Comparison of ENCODE assay signal across 1 mouse cellular context in the genomic region with DNA sequence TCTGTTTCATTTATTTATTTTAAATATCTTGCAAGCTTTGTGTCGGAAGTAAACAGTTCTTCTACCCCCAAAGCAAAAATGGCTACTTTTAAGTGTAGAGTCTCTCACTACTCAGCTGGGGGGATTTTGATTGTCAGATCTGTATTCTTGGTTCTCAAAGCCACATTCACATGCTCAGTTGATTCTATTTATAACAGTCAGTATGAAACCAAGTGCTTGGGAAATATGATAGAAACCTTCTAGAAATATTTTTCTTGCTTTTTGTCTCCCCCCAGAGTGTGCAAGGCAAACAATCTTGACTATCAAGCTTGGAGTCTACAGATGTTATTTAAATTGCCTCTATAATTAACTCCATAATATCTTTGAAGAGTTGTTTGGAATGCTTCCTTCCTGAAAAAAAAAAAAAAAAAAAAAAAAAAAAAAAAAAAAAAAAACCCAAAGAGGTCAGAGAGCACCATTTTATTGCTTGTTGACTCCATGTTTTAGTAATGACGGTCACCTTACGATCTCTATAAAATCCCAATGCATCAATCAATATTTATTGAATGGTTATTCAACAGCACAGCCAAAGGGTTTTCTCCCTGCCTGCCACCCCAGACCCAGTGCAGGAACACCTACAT.
TF ChIP-seq lines count a peak whose summit lies in the region.

No protein-coding gene starts in this region.

TF ChIP-seq in CH12.LX, 34 proteins besides CTCF, POLR2A, EP300 and RAD21:
- peak; percentile 90 for TF ChIP-seq MEF2A (IDR thresholded peaks at IDR 0.05; ENCODE audit: borderline replicate concordance, low read depth, low read length)
- no peak for TF ChIP-seq USF2 (conservative IDR thresholded peaks at IDR 0.05; ENCODE audit: low read depth, low read length)
- no peak for TF ChIP-seq PAX5 (IDR thresholded peaks at IDR 0.05; ENCODE audit: low read length)
- TF ChIP-seq TBP (conservative IDR thresholded peaks at IDR 0.05; ENCODE audit: low read depth, low read length): peak; percentile 54; the same call in 1 of the 2 replicates
- peak; percentile 62; the same call in 1 of the 2 replicates for TF ChIP-seq ETS1 (conservative IDR thresholded peaks at IDR 0.05; ENCODE audit: low read depth, low read length)
- TF ChIP-seq IRF4 (IDR thresholded peaks at IDR 0.05; ENCODE audit: low read depth, low read length): peak; percentile 50; the same call in 1 of the 2 replicates
- TF ChIP-seq CHD1 (IDR thresholded peaks at IDR 0.05; ENCODE audit: low read depth, low read length): peak; percentile 93; the same call in 1 of the 2 replicates
- TF ChIP-seq MAZ (IDR thresholded peaks at IDR 0.05; ENCODE audit: low read depth, low read length): no peak
- TF ChIP-seq ZNF384 (IDR thresholded peaks at IDR 0.05; ENCODE audit: low read depth, low read length): peak; percentile 97
- no peak for TF ChIP-seq GABPA (IDR thresholded peaks at IDR 0.05; ENCODE audit: insufficient replicate concordance, low read depth, low read length)
- TF ChIP-seq ZMIZ1 (IDR thresholded peaks at IDR 0.05; ENCODE audit: low read depth, low read length): no peak
- no peak for TF ChIP-seq USF1 (IDR thresholded peaks at IDR 0.05; ENCODE audit: low read depth, low read length)
- TF ChIP-seq KAT2A (IDR thresholded peaks at IDR 0.05; ENCODE audit: insufficient replicate concordance, low read length): no peak
- no peak for TF ChIP-seq RCOR1 (conservative IDR thresholded peaks at IDR 0.05; ENCODE audit: low read depth, low read length)
- peak; percentile 66 for TF ChIP-seq SIN3A (IDR thresholded peaks at IDR 0.05; ENCODE audit: low read length)
- no peak for TF ChIP-seq ELF1 (IDR thresholded peaks at IDR 0.05; ENCODE audit: low read depth, low read length)
- no peak; the same call in 1 of the 2 replicates for TF ChIP-seq MXI1 (IDR thresholded peaks at IDR 0.05; ENCODE audit: low read depth, low read length)
- TF ChIP-seq UBTF (IDR thresholded peaks at IDR 0.05; ENCODE audit: low read depth, low read length): no peak
- 0 out of 2 replicates have a peak, but pooled peaks have one; percentile 47 for TF ChIP-seq MYC (IDR thresholded peaks at IDR 0.05; ENCODE audit: low read depth, low read length)
- TF ChIP-seq BHLHE40 (IDR thresholded peaks at IDR 0.05; ENCODE audit: low read depth, low read length): no peak
- no peak for TF ChIP-seq ZKSCAN1 (IDR thresholded peaks at IDR 0.05; ENCODE audit: borderline replicate concordance, low read depth, low read length)
- TF ChIP-seq ZC3H11A (IDR thresholded peaks at IDR 0.05; ENCODE audit: low read depth, low read length): no peak
- no peak for TF ChIP-seq MAFK (IDR thresholded peaks at IDR 0.05; ENCODE audit: insufficient replicate concordance, low read length)
- TF ChIP-seq E2F4 (IDR thresholded peaks at IDR 0.05; ENCODE audit: insufficient replicate concordance, low read depth, low read length): 0 out of 2 replicates have a peak, but pooled peaks have one; percentile 21
